Mouse (Mus musculus): ENCODE data around the gene Mcat.

GRCm38 (mm10) chr15:83515018-83515417, 48.6 kb downstream of the Mcat start:
- no peak for TF ChIP-seq CTCF (conservative IDR thresholded peaks at IDR 0.05; ENCODE audit: low read length)
- no peak for TF ChIP-seq POU5F1 (IDR thresholded peaks at IDR 0.05; ENCODE audit: borderline replicate concordance, low read length)
- TF ChIP-seq NANOG (IDR thresholded peaks at IDR 0.05; ENCODE audit: borderline replicate concordance, low read length), result no peak
